Mouse (Mus musculus): Measurements from ENCODE around the gene Efr3b. TPM values are rescaled to one million over a fixed set of nuclear protein-coding genes. Genes with fewer than 3 reads are reported as not detected.

Efr3b gene
- polyA plus RNA-seq (2015; fragmentation: Nextera tagmentation; extraction: Ambion mirVana): 3.4 and 3.5 TPM in 2 replicates

DNA sequence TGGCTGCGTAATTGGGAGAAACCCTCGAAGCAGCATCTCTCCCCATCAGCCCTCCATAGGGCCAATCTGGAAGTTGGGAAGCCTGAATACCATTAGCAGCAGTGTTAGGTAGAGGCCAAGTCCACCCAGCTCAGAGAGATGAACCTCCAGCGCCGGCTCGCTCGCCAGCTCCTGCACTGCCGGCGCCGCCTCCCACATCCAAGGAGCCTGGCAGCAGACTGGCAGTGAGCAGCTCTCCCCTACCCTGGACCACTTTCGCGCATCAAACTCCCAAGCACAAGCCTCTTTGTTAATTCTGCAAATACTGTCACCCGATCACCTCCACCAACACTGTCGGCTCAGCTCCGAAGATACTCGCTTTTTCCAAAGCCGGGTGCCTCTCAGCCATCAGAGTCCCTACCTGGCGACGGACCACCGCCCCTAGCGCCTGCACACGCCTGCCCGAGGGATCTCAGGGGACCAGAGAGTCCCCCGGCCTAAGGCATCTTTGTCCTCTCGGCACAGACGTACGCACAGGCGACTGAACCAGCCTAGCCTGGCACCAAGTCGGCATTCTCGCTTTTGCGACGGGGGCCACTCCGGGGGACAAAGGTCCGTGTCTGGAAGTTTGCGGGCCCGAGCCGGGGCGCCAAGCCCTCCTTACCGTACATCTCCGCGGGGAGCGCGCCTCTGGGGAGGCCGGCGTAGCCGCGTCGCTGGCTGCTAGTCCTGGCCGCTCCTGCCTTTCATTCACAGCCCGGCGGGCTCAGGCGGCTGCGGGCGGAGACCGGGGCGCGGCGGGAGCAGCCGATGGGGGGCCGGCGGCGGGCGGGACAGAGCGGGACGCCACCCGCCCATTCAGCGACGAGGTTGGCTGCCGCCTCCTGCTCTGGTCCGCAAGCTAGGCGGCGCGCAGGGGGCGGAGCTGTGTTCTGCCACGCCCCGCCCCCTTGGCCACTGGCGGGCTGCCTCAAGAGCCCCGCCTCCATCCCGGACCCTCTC, at the start of gene Efr3b:
Gene Efr3b (minus strand): TSS at position 855 of the 981 bp plus-strand sequence.
- H3K4me2 ChIP-seq (ENCODE audit: low read depth, low read length): peak within 1 kb of the TSS; percentile 98
- no peaks in the 10 kb centered on the region for H3K9me3 ChIP-seq (replicated peaks; ENCODE audit: control insufficient read depth, low read length)
- H3K27ac ChIP-seq (ENCODE audit: low read length): no peak within 1 kb of the TSS
- H3K4me3 ChIP-seq (replicated peaks; ENCODE audit: low read length): peak within 1 kb of the TSS; percentile 68
- peak; percentile 97 for ATAC-seq (ENCODE audit: insufficient read depth, low FRiP score)
- WGBS: under 1% methylated on average over 78 of the region's 78 CpGs
- H3K4me1 ChIP-seq (ENCODE audit: control insufficient read depth, insufficient read depth, low read length): peaks cover 10% of the 10 kb centered on the region
- H3K36me3 ChIP-seq (ENCODE audit: control insufficient read depth, insufficient read depth, low read length): no peaks in the 10 kb centered on the region
- H3K9ac ChIP-seq (ENCODE audit: low read length): peak within 1 kb of the TSS; percentile 75
- H3K27me3 ChIP-seq (ENCODE audit: control insufficient read depth, insufficient read depth, low read length): 0 out of 2 replicates have a peak, but pooled peaks cover 2% of the 10 kb centered on the region

DNA sequence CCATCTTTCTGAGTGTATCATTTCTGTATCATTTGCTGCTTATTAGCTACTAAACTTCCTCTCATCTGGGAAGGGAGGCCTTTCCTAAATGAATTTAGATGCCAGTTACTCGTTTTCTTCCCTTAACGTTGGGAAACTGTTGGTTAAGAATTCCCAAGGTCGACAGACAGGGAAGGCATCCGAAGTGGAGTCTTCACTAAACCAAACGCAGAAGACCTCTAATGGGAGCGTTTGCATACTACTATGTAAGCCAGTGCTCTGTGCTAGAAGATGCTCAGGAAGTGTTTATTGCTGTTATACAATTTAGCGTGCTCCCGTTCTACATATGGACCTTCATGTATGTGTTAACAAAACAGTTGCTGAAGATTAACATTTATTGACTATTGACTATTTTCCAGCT, 44.7 kb upstream of the Efr3b start:
- ATAC-seq (ENCODE audit: insufficient read depth, low FRiP score): no peak
- Histone ChIP-seq H3K4me2 (ENCODE audit: low read depth, low read length) (peak overlapping the region; percentile 62), H3K4me3 (replicated peaks; ENCODE audit: low read length) (no peak overlapping the region), H3K27ac (ENCODE audit: low read length) (no peak overlapping the region), H3K9ac (ENCODE audit: low read length) (no peak overlapping the region), H3K36me3 (ENCODE audit: control insufficient read depth, insufficient read depth, low read length) (0 out of 2 replicates have a peak, but pooled peaks cover 4% of the 10 kb centered on the region), H3K27me3 (ENCODE audit: control insufficient read depth, insufficient read depth, low read length) (no peaks in the 10 kb centered on the region), H3K4me1 (ENCODE audit: control insufficient read depth, insufficient read depth, low read length) (peaks cover 7% of the 10 kb centered on the region; the same call in 1 of the 2 replicates), H3K9me3 (replicated peaks; ENCODE audit: control insufficient read depth, low read length) (no peaks in the 10 kb centered on the region)
- WGBS: 59% methylated on average over 8 of the region's 8 CpGs

DNA sequence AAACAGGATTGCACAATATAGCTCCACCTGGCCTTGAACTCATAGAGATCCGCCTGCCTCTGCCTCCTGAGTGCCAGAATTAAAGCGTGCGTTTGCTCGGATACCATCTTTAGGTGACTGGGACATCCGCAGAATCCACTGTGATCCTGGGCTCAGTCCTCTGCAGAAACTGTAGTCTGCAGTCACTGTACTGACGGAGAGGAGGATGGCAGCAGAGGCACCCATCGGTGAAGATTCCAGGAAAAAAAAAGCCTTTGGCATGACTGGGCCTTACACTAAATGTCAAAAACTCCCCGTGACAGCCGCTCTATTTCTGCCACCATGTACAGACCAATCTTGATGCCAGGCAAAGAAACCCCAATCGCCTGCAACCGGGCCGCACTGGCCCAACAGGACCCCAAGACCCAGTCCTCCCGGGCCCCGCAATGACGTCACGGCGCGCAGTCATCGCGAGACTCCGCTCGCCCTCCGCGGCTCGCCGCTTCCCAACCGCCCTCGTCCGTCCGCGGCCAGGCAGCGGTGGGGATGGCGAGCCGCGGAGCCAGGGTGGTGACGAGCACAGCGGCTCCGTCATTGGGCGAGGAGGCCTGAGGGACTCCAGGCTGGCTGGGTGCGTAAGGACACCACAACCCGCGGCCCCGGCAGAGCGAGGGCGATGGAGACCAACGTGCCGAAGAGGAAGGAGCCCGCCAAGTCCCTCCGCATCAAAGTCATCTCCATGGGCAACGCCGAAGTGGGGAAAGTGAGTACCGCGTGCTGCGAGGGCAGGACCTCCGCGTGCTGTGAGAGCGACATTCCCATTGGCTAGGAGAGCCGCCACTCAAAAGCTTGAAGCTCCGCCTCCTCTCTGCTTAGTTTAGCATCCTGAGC, 43.7 kb upstream of the Efr3b start, which contains the start of gene Dnajc27:
Gene Dnajc27 (plus strand): TSS at position 452 of the 870 bp plus-strand sequence.
- H3K4me2 ChIP-seq (ENCODE audit: low read depth, low read length): peak within 1 kb of the TSS; percentile 62
- H3K27ac ChIP-seq (ENCODE audit: low read length): peak within 1 kb of the TSS; percentile 88
- no peaks in the 10 kb centered on the region for H3K27me3 ChIP-seq (ENCODE audit: control insufficient read depth, insufficient read depth, low read length)
- WGBS: 5% methylated on average over 59 of the region's 59 CpGs
- 0 out of 2 replicates have a peak, but pooled peaks cover 4% of the 10 kb centered on the region for H3K36me3 ChIP-seq (ENCODE audit: control insufficient read depth, insufficient read depth, low read length)
- peaks cover 7% of the 10 kb centered on the region; the same call in 1 of the 2 replicates for H3K4me1 ChIP-seq (ENCODE audit: control insufficient read depth, insufficient read depth, low read length)
- H3K9ac ChIP-seq (ENCODE audit: low read length): peak within 1 kb of the TSS; percentile 79
- peak; percentile 95 for ATAC-seq (ENCODE audit: insufficient read depth, low FRiP score)
- H3K9me3 ChIP-seq (replicated peaks; ENCODE audit: control insufficient read depth, low read length): no peaks in the 10 kb centered on the region
- H3K4me3 ChIP-seq (replicated peaks; ENCODE audit: low read length): peak within 1 kb of the TSS; percentile 57

DNA sequence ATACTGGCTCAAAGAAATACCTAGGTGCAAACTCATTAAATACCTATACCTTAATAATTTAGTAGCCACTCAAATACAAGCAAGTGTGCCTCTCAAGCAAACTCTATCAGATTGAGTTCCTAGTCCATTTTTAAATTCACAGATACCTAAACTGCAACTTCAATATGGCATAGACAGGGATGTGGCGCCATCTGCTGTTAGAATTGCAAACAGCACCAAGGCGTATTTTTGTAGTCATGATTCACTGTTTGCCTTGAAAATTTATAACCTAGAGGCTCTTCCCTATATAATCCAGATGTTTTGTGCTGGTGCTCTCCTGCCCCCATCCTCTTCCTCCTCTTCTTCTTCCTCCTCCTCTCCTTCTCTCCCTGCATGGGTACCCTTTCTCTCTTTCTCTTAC, 41.6 kb upstream of the Efr3b start:
- peaks cover 7% of the 10 kb centered on the region; the same call in 1 of the 2 replicates for H3K4me1 ChIP-seq (ENCODE audit: control insufficient read depth, insufficient read depth, low read length)
- H3K27me3 ChIP-seq (ENCODE audit: control insufficient read depth, insufficient read depth, low read length): no peaks in the 10 kb centered on the region
- H3K36me3 ChIP-seq (ENCODE audit: control insufficient read depth, insufficient read depth, low read length): no peaks in the 10 kb centered on the region
- ATAC-seq (ENCODE audit: insufficient read depth, low FRiP score): no peak
- no peak overlapping the region for H3K4me2 ChIP-seq (ENCODE audit: low read depth, low read length)
- no peaks in the 10 kb centered on the region for H3K9me3 ChIP-seq (replicated peaks; ENCODE audit: control insufficient read depth, low read length)
- 0% methylated on average over 2 of the region's 2 CpGs for WGBS
- no peak overlapping the region for H3K27ac ChIP-seq (ENCODE audit: low read length)
- no peak overlapping the region for H3K4me3 ChIP-seq (replicated peaks; ENCODE audit: low read length)
- H3K9ac ChIP-seq (ENCODE audit: low read length): no peak overlapping the region

DNA sequence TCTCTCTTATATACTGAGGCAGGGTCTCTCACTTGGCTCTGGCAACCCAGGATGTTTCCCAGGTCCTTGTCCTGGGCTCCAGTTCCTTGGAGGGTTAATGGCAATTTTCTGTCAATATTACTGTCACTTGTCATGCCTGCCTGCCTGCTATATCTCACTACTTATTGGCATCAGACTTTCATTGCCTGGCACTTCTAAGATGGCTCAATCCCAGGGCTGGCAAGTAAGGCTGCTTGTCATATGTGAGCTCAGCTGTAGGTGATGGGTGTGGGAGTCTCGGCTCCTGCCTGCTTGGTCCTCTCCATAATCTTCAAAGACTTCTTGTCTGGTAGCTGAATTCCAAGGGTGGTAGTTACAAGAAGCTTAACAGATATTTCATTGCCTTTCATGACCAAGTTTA, 39.4 kb upstream of the Efr3b start:
- H3K4me2 ChIP-seq (ENCODE audit: low read depth, low read length): no peak overlapping the region
- H3K27me3 ChIP-seq (ENCODE audit: control insufficient read depth, insufficient read depth, low read length): no peaks in the 10 kb centered on the region
- 61% methylated on average over 1 of the region's 1 CpGs for WGBS
- H3K4me3 ChIP-seq (replicated peaks; ENCODE audit: low read length): no peak overlapping the region
- no peaks in the 10 kb centered on the region for H3K36me3 ChIP-seq (ENCODE audit: control insufficient read depth, insufficient read depth, low read length)
- no peaks in the 10 kb centered on the region for H3K9me3 ChIP-seq (replicated peaks; ENCODE audit: control insufficient read depth, low read length)
- ATAC-seq (ENCODE audit: insufficient read depth, low FRiP score): no peak
- H3K4me1 ChIP-seq (ENCODE audit: control insufficient read depth, insufficient read depth, low read length): peaks cover 3% of the 10 kb centered on the region; the same call in 1 of the 2 replicates
- no peak overlapping the region for H3K9ac ChIP-seq (ENCODE audit: low read length)
- H3K27ac ChIP-seq (ENCODE audit: low read length): no peak overlapping the region

DNA sequence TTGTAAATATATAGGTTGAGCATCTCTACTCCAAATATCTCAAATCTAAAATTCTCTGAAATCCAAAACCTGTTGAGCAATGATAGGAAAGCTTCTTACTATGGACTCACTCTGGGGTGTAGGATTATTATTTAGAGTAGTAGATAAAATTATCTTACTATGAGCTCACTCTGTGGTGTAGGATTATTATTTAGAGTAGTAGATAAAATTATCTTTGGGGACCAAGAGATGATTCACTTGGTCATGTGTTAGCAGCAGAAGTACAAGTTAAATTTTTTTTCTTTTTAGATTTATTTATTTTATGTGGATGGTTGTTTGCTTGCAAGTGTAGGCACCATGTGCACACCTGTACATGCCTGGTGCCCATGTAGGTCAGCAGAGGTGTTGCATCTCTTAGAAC, 37.7 kb upstream of the Efr3b start:
- H3K36me3 ChIP-seq (ENCODE audit: control insufficient read depth, insufficient read depth, low read length): no peaks in the 10 kb centered on the region
- ATAC-seq (ENCODE audit: insufficient read depth, low FRiP score): no peak

DNA sequence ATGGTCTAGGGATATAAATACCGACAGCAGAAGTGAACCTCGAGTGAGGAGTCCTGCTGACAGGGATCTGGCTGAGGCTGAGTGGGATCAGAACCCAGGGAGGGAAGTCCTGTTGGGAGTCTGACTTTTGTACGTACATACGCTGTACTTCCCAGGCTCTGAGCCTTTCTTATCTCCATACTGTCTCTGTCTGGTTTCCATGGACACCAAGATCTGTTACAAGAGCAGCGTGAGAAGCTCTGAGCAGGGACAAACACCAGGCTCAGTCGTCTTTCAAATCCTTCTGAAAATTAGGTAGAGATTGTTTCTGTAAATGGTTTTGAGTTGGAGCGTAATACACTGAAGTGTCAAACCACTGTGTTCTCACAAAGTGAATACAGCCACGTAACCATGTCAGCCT, 36.7 kb upstream of the Efr3b start:
- H3K4me1 ChIP-seq (ENCODE audit: control insufficient read depth, insufficient read depth, low read length): no peaks in the 10 kb centered on the region
- no peak overlapping the region for H3K4me3 ChIP-seq (replicated peaks; ENCODE audit: low read length)
- no peak overlapping the region for H3K27ac ChIP-seq (ENCODE audit: low read length)
- H3K36me3 ChIP-seq (ENCODE audit: control insufficient read depth, insufficient read depth, low read length): no peaks in the 10 kb centered on the region
- no peak overlapping the region for H3K4me2 ChIP-seq (ENCODE audit: low read depth, low read length)
- 59% methylated on average over 8 of the region's 8 CpGs for WGBS
- ATAC-seq (ENCODE audit: insufficient read depth, low FRiP score): no peak
- H3K9me3 ChIP-seq (replicated peaks; ENCODE audit: control insufficient read depth, low read length): no peaks in the 10 kb centered on the region
- H3K9ac ChIP-seq (ENCODE audit: low read length): no peak overlapping the region
- no peaks in the 10 kb centered on the region for H3K27me3 ChIP-seq (ENCODE audit: control insufficient read depth, insufficient read depth, low read length)

More for the DNA sequence above, 37.7 kb upstream of the Efr3b start:
- Histone ChIP-seq H3K27me3 (ENCODE audit: control insufficient read depth, insufficient read depth, low read length) (no peaks in the 10 kb centered on the region), H3K4me3 (replicated peaks; ENCODE audit: low read length) (no peak overlapping the region), H3K4me2 (ENCODE audit: low read depth, low read length) (no peak overlapping the region), H3K9me3 (replicated peaks; ENCODE audit: control insufficient read depth, low read length) (no peaks in the 10 kb centered on the region), H3K4me1 (ENCODE audit: control insufficient read depth, insufficient read depth, low read length) (no peaks in the 10 kb centered on the region), H3K9ac (ENCODE audit: low read length) (no peak overlapping the region), H3K27ac (ENCODE audit: low read length) (no peak overlapping the region)

DNA sequence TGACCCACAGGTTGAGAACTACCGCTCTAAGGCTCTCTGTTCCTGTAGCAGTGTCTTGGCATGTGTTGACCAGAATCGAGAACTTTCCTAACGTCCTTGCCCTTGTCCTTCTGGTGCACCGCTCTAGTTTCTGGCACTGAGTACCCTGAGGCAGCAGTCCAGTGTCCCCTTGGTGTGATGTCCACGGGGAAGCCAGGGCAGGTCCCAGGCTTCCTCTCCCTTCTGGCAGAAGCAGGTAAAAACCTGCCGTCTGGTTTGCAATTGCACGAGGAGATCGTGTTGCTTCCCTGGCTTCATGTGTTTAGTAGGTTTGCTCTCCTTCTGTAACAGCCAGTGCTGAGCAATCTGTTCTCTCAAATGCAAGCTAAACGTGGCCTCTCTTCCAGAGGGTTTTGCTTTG, 33.0 kb upstream of the Efr3b start:
- Histone ChIP-seq H3K36me3 (ENCODE audit: control insufficient read depth, insufficient read depth, low read length) (no peaks in the 10 kb centered on the region), H3K4me1 (ENCODE audit: control insufficient read depth, insufficient read depth, low read length) (no peaks in the 10 kb centered on the region), H3K27ac (ENCODE audit: low read length) (no peak overlapping the region), H3K9me3 (replicated peaks; ENCODE audit: control insufficient read depth, low read length) (no peaks in the 10 kb centered on the region), H3K4me3 (replicated peaks; ENCODE audit: low read length) (no peak overlapping the region), H3K9ac (ENCODE audit: low read length) (no peak overlapping the region), H3K27me3 (ENCODE audit: control insufficient read depth, insufficient read depth, low read length) (no peaks in the 10 kb centered on the region), H3K4me2 (ENCODE audit: low read depth, low read length) (no peak overlapping the region)
- WGBS: 77% methylated on average over 9 of the region's 9 CpGs
- ATAC-seq (ENCODE audit: insufficient read depth, low FRiP score): no peak
